Mouse (Mus musculus): ENCODE data around the gene Dapl1. TPM values are rescaled to one million over a fixed set of nuclear protein-coding genes. Genes with fewer than 3 reads are reported as not detected.

Dapl1 gene
- polyA plus RNA-seq, 2 experiments: 1.0 to 3.1 TPM

DNA sequence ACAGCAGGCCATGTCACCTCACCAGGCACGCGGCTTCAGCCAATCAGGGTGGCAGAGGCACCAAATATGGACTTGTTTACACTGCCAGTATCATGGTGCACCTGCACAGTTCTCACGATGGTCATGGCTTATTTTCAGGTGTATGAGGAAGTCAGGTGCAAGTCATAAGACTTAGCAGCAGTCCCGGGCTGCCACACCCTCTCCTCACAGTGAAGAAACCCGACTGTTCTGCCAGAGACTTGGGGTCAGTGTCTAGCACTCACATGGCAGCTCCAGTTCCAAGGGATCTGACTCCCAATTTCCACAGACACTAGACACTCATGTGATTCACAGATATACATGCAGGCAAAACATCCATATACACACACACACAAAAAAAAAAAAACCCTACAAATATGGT lies 18.1 kb upstream of the Dapl1 start:
- DNase-seq (ENCODE audit: low spot score) (no peak), ATAC-seq (ENCODE audit: low FRiP score, low read depth) (no peak)
- no peak overlapping the region for H3K4me3 ChIP-seq (replicated peaks; ENCODE audit: low read length)
- H3K4me2 ChIP-seq (replicated peaks; ENCODE audit: low read depth, low read length, severe bottlenecking): no peak overlapping the region
- H3K4me1 ChIP-seq (ENCODE audit: control insufficient read depth, insufficient read depth, low read length): peaks cover 11% of the 10 kb centered on the region; the same call in 1 of the 2 replicates
- no peak for TF ChIP-seq POLR2A (IDR thresholded peaks at IDR 0.05; ENCODE audit: borderline replicate concordance, extremely low read depth, insufficient read depth, insufficient read length)
- H3K9me3 ChIP-seq (ENCODE audit: control insufficient read depth, low read length): no peaks in the 10 kb centered on the region
- no peaks in the 10 kb centered on the region for H3K36me3 ChIP-seq (ENCODE audit: control insufficient read depth, insufficient read depth, low read length)
- H3K27me3 ChIP-seq (ENCODE audit: control insufficient read depth, insufficient read depth, low read length): no peaks in the 10 kb centered on the region
- 77% methylated on average over 5 of the region's 5 CpGs for WGBS
- no peak overlapping the region for H3K9ac ChIP-seq (ENCODE audit: low read depth, low read length, severe bottlenecking)
- H3K27ac ChIP-seq (replicated peaks; ENCODE audit: low read depth, low read length): no peak overlapping the region

DNA sequence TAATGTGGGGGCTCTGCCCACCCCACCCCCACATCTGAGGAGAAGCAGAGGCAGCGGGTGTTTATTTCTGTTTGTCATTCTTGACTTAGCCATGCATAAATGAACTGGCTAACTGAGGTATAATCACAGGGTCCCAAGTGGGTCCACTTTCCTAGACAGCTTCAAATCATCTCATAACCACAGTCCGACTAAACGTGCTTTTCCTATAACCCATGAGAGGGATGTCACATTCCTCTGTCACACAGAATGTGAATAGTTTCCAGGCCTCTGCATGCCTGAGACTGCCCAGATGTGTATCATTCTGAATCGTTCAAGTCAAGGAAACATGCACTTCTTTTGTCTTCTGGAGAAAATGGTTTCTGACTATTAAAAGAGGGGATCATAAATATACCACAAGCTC lies 17.4 kb upstream of the Dapl1 start:
- peak; percentile 27 for DNase-seq (ENCODE audit: low spot score)
- H3K27ac ChIP-seq (replicated peaks; ENCODE audit: low read depth, low read length): 0 out of 2 replicates have a peak overlapping the region, but pooled peaks have one; percentile 19

DNA sequence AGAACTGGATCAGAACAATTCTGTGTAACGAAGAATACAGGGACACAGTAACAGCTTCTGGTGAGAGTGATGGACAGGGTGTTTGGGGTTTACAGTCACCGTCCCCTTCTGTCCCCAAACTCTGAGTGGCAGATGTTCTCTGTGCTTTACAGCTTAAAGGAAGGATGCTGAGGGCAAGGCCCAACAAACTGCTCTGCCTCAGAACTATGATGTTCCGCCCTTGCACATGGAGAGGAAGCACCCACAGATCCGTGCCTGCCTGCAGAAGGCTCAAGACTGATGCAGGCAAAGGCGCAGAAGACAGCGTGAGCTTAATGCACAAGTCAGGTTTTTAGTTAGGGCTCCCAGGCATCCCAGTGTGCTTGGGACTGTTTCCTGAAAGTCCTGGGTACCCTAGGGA lies 16.5 kb upstream of the Dapl1 start:
- DNase-seq (ENCODE audit: low spot score): no peak
- no peak overlapping the region for H3K4me2 ChIP-seq (replicated peaks; ENCODE audit: low read depth, low read length, severe bottlenecking)
- H3K9me3 ChIP-seq (ENCODE audit: control insufficient read depth, low read length): no peaks in the 10 kb centered on the region
- H3K27ac ChIP-seq (replicated peaks; ENCODE audit: low read depth, low read length): no peak overlapping the region
- H3K4me3 ChIP-seq (replicated peaks; ENCODE audit: low read length): no peak overlapping the region
- H3K36me3 ChIP-seq (ENCODE audit: control insufficient read depth, insufficient read depth, low read length): no peaks in the 10 kb centered on the region
- no peak for TF ChIP-seq POLR2A (IDR thresholded peaks at IDR 0.05; ENCODE audit: borderline replicate concordance, extremely low read depth, insufficient read depth, insufficient read length)
- ATAC-seq (ENCODE audit: low FRiP score, low read depth): no peak
- H3K4me1 ChIP-seq (ENCODE audit: control insufficient read depth, insufficient read depth, low read length): peaks cover 12% of the 10 kb centered on the region; the same call in 1 of the 2 replicates
- H3K9ac ChIP-seq (ENCODE audit: low read depth, low read length, severe bottlenecking): no peak overlapping the region
- no peaks in the 10 kb centered on the region for H3K27me3 ChIP-seq (ENCODE audit: control insufficient read depth, insufficient read depth, low read length)
- WGBS: 83% methylated on average over 6 of the region's 6 CpGs

More for the DNA sequence above, 17.4 kb upstream of the Dapl1 start:
- ATAC-seq (ENCODE audit: low FRiP score, low read depth): no peak
- Histone ChIP-seq H3K27me3 (ENCODE audit: control insufficient read depth, insufficient read depth, low read length) (no peaks in the 10 kb centered on the region), H3K36me3 (ENCODE audit: control insufficient read depth, insufficient read depth, low read length) (no peaks in the 10 kb centered on the region), H3K4me1 (ENCODE audit: control insufficient read depth, insufficient read depth, low read length) (peaks cover 12% of the 10 kb centered on the region; the same call in 1 of the 2 replicates), H3K9ac (ENCODE audit: low read depth, low read length, severe bottlenecking) (no peak overlapping the region), H3K9me3 (ENCODE audit: control insufficient read depth, low read length) (no peaks in the 10 kb centered on the region), H3K4me2 (replicated peaks; ENCODE audit: low read depth, low read length, severe bottlenecking) (no peak overlapping the region), H3K4me3 (replicated peaks; ENCODE audit: low read length) (no peak overlapping the region)
- no peak for TF ChIP-seq POLR2A (IDR thresholded peaks at IDR 0.05; ENCODE audit: borderline replicate concordance, extremely low read depth, insufficient read depth, insufficient read length)
- WGBS: 41% methylated on average over 4 of the region's 4 CpGs

DNA sequence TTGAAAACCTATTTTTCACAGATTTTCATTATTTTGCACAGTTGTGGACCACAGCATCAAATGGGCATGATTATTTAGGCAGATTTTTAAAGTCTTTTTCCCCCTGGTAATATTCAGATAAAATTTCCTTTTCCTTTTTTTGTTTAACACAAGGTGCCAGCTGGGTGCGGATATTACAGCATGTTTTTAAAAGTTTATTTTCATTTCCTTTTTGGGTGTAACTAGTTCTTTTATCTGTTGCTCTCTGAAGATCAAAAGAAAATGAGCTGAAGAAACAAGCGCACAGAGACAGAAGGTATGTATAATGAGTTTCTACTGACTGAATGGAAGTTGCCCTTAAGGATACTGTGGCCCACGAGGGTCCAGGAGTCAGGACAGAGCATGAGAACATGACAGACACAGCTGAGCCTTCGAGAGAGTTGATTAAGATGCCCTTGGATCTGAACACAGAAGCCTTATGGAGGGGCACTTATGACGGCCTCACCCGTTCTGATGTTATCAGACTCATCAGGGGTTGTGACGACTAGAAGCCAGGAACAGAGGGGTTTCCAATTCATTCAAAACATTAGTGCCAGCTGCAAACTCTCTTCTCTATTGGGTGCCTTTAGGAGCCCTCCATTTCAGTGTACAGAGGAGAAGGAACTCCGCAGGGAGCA lies 14.7 kb upstream of the Dapl1 start:
- no peak for TF ChIP-seq POLR2A (IDR thresholded peaks at IDR 0.05; ENCODE audit: borderline replicate concordance, extremely low read depth, insufficient read depth, insufficient read length)
- no peaks in the 10 kb centered on the region for H3K27me3 ChIP-seq (ENCODE audit: control insufficient read depth, insufficient read depth, low read length)
- 68% methylated on average over 8 of the region's 8 CpGs for WGBS

DNA sequence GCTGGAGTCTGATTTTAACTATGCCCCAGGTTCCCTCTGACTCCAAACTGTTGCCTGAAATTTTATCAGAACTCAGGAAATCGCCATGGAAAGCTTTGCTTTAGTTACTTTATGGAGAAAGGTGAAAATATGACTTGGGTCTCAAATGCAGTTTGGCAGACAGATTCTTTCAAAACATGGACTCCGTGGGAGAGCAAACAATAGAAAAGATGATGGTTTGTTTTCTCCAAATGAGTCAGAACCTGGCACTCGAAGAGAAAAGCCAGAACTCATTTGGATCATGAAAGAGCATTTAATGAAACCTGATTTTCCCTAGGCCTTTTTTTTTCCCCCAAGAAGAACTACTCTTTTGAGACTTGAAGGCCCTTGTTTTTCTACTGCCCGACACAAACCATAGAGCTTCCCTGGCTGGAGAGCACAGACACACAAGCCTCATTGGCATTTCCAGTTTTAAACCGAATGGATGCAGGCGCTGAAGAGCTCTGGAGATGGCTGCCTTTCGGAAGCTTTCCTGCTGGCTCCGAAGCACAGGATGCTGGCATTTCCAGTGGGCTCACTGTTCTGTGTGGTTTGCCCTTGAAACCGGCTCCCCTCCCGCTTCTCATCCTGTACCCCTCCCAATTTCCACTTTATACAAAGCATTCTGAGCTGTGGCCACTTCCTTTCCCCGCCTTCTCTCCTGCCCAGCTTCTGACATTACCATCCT lies 14.0 kb upstream of the Dapl1 start:
- H3K4me3 ChIP-seq (replicated peaks; ENCODE audit: low read length): no peak overlapping the region
- H3K9me3 ChIP-seq (ENCODE audit: control insufficient read depth, low read length): no peaks in the 10 kb centered on the region
- TF ChIP-seq POLR2A (IDR thresholded peaks at IDR 0.05; ENCODE audit: borderline replicate concordance, extremely low read depth, insufficient read depth, insufficient read length): no peak
- H3K4me1 ChIP-seq (ENCODE audit: control insufficient read depth, insufficient read depth, low read length): peaks cover 12% of the 10 kb centered on the region; the same call in 1 of the 2 replicates
- 62% methylated on average over 11 of the region's 11 CpGs for WGBS
- no peaks in the 10 kb centered on the region for H3K36me3 ChIP-seq (ENCODE audit: control insufficient read depth, insufficient read depth, low read length)
- no peak for DNase-seq (ENCODE audit: low spot score)
- peak; percentile 37; the same call in 1 of the 2 replicates for ATAC-seq (ENCODE audit: low FRiP score, low read depth)
- H3K4me2 ChIP-seq (replicated peaks; ENCODE audit: low read depth, low read length, severe bottlenecking): no peak overlapping the region
- H3K9ac ChIP-seq (ENCODE audit: low read depth, low read length, severe bottlenecking): no peak overlapping the region
- 0 out of 2 replicates have a peak overlapping the region, but pooled peaks have one; percentile 44 for H3K27ac ChIP-seq (replicated peaks; ENCODE audit: low read depth, low read length)
- no peaks in the 10 kb centered on the region for H3K27me3 ChIP-seq (ENCODE audit: control insufficient read depth, insufficient read depth, low read length)

More for the DNA sequence above, 14.7 kb upstream of the Dapl1 start:
- Histone ChIP-seq H3K4me2 (replicated peaks; ENCODE audit: low read depth, low read length, severe bottlenecking) (no peak overlapping the region), H3K9me3 (ENCODE audit: control insufficient read depth, low read length) (no peaks in the 10 kb centered on the region), H3K4me3 (replicated peaks; ENCODE audit: low read length) (no peak overlapping the region), H3K4me1 (ENCODE audit: control insufficient read depth, insufficient read depth, low read length) (peaks cover 12% of the 10 kb centered on the region; the same call in 1 of the 2 replicates), H3K9ac (ENCODE audit: low read depth, low read length, severe bottlenecking) (no peak overlapping the region), H3K36me3 (ENCODE audit: control insufficient read depth, insufficient read depth, low read length) (no peaks in the 10 kb centered on the region), H3K27ac (replicated peaks; ENCODE audit: low read depth, low read length) (no peak overlapping the region)
- no peak for ATAC-seq (ENCODE audit: low FRiP score, low read depth)
- DNase-seq (ENCODE audit: low spot score): no peak
